ENCODE assay signal across 21 mouse cellular contexts in genomic region chr2:11013154-11013553, GRCm38 (mm10).
A peak's percentile ranks its signal among the peaks of the same experiment; 100 is the strongest.
DNase-seq lines count a peak whose midpoint lies in the region; ATAC-seq and TF ChIP-seq lines count a peak whose summit lies in the region.
"Had no signal": no experiment of that assay in that cellular context is flagged by ENCODE, and none has a peak within 500 bp of the region (broad histone marks: within the 10 kb centered on the region; RNA-seq: fewer than 3 reads in every experiment).

No protein-coding gene starts in this region.

- H3K27ac ChIP-seq in embryonic facial prominence, embryonic 15.5 days (replicated peaks): peak overlapping the region; percentile 45; the same call in 1 of the 2 replicates
- H3K27ac ChIP-seq in embryonic facial prominence, embryonic 10.5 days (replicated peaks): no peak overlapping the region
- H3K27ac ChIP-seq: embryonic facial prominence, embryonic 13.5 days; forebrain, embryonic 10.5 days; hindbrain, embryonic 15.5 days had no signal

- H3K27me3 ChIP-seq in embryonic facial prominence, embryonic 15.5 days: no peaks in the 10 kb centered on the region
- H3K27me3 ChIP-seq in embryonic facial prominence, embryonic 10.5 days (replicated peaks; ENCODE audit: low read depth, poor library complexity, severe bottlenecking): no peaks in the 10 kb centered on the region
- H3K27me3 ChIP-seq in myocyte (ENCODE audit: control insufficient read depth, insufficient read depth, insufficient read length): no peaks in the 10 kb centered on the region
- H3K27me3 ChIP-seq: CH12.LX; embryonic facial prominence, embryonic 13.5 days; heart, embryonic 12.5 days; hindbrain, embryonic 15.5 days had no signal

- H3K9me3 ChIP-seq in embryonic facial prominence, embryonic 15.5 days (replicated peaks): no peaks in the 10 kb centered on the region
- no peaks in the 10 kb centered on the region for H3K9me3 ChIP-seq in embryonic facial prominence, embryonic 10.5 days
- H3K9me3 ChIP-seq: embryonic facial prominence, embryonic 13.5 days; forebrain, embryonic 10.5 days; heart, embryonic 12.5 days; hindbrain, embryonic 15.5 days had no signal

- no peaks in the 10 kb centered on the region for H3K79me2 ChIP-seq in myocyte (ENCODE audit: control insufficient read depth, insufficient read depth)

- 69% methylated on average over 3 of the region's 3 CpGs for WGBS in embryonic facial prominence, embryonic 15.5 days
- 96% methylated on average over 3 of the region's 3 CpGs for WGBS in embryonic facial prominence, embryonic 10.5 days

- H3K36me3 ChIP-seq in embryonic facial prominence, embryonic 15.5 days: no peaks in the 10 kb centered on the region
- no peaks in the 10 kb centered on the region for H3K36me3 ChIP-seq in embryonic facial prominence, embryonic 10.5 days (replicated peaks)
- no peaks in the 10 kb centered on the region for H3K36me3 ChIP-seq in myocyte (ENCODE audit: control insufficient read depth, insufficient read depth)
- H3K36me3 ChIP-seq: embryonic facial prominence, embryonic 13.5 days; forebrain, embryonic 10.5 days; heart, embryonic 12.5 days; hindbrain, embryonic 15.5 days had no signal

- H3K9ac ChIP-seq in embryonic facial prominence, embryonic 15.5 days: no peak overlapping the region
- H3K9ac ChIP-seq: embryonic facial prominence, embryonic 13.5 days; heart, embryonic 12.5 days; hindbrain, embryonic 15.5 days had no signal

- H3K4me1 ChIP-seq in embryonic facial prominence, embryonic 15.5 days: no peaks in the 10 kb centered on the region
- H3K4me1 ChIP-seq in embryonic facial prominence, embryonic 10.5 days: no peaks in the 10 kb centered on the region
- H3K4me1 ChIP-seq: embryonic facial prominence, embryonic 13.5 days; heart, embryonic 12.5 days had no signal

- no peak for ATAC-seq in embryonic facial prominence, embryonic 15.5 days (ENCODE audit: insufficient number of reproducible peaks, low FRiP score, low TSS enrichment, low read depth)
- ATAC-seq: forebrain, embryonic 14.5 days had no signal

- no peak overlapping the region for H3ac ChIP-seq in myocyte (ENCODE audit: control insufficient read depth, insufficient read length)

- no peak overlapping the region for H3K4me3 ChIP-seq in embryonic facial prominence, embryonic 15.5 days (replicated peaks)
- H3K4me3 ChIP-seq in embryonic facial prominence, embryonic 10.5 days: no peak overlapping the region
- H3K4me3 ChIP-seq in myocyte: peak overlapping the region; percentile 18
- H3K4me3 ChIP-seq: embryonic facial prominence, embryonic 13.5 days; erythroblast, embryonic 14.5 days; forebrain, embryonic 10.5 days; heart, embryonic 12.5 days; hindbrain, embryonic 15.5 days had no signal

- DNase-seq in embryonic facial prominence, embryonic 10.5 days (ENCODE audit: low spot score): no peak
- peak; percentile 28 for DNase-seq in right cerebral cortex, adult 18-20 months
- DNase-seq in right cerebral cortex, postnatal 10 days (ENCODE audit: low spot score in 2 of 2): no peak
- DNase-seq in Muller cell, postnatal 12 days (ENCODE audit: inconsistent ontology term): peak; percentile 6
- no peak for DNase-seq in cerebellum, adult 11 months
- DNase-seq: adrenal gland, adult 8-10 months; adrenal gland, postnatal 36 days; cerebellum, adult 11-12 months; cerebellum, adult 9-10 months; cerebellum, postnatal 25 days; gastrocnemius, postnatal 10 days; heart, postnatal 36 days had no signal

- no peak for TF ChIP-seq POLR2A in myocyte (IDR thresholded peaks at IDR 0.05; ENCODE audit: insufficient read length, low read depth)

- H3K4me2 ChIP-seq in embryonic facial prominence, embryonic 15.5 days (replicated peaks): no peak overlapping the region; the same call in 1 of the 2 replicates
- peak overlapping the region; percentile 73 for H3K4me2 ChIP-seq in myocyte (ENCODE audit: low read depth)
- H3K4me2 ChIP-seq: embryonic facial prominence, embryonic 13.5 days; heart, embryonic 12.5 days; hindbrain, embryonic 15.5 days had no signal

TF ChIP-seq in myocyte, 11 proteins besides CTCF, POLR2A, EP300 and RAD21:
- TF ChIP-seq CEBPB (IDR thresholded peaks at IDR 0.05; ENCODE audit: insufficient read depth, poor library complexity, severe bottlenecking) (no peak), TCF12 (IDR thresholded peaks at IDR 0.05; ENCODE audit: insufficient read depth, poor library complexity, severe bottlenecking) (no peak), MAX (IDR thresholded peaks at IDR 0.05; ENCODE audit: low read depth) (no peak), MYOD1 (IDR thresholded peaks at IDR 0.05; ENCODE audit: control insufficient read depth in 1 of 3, insufficient read length in 2 of 3, low read depth in 2 of 3) (no peak), POLR2AphosphoS2 (IDR thresholded peaks at IDR 0.05; ENCODE audit: insufficient read length, low read depth) (no peak), MYOG (IDR thresholded peaks at IDR 0.05; ENCODE audit: control insufficient read depth in 1 of 3, insufficient read depth in 1 of 3, insufficient read length in 2 of 3, low read depth in 2 of 3) (no peak)
TF ChIP-seq in myocyte: peak in this region for 0.

Comparison
In these comparisons a context has a peak if more than half of its experiments do, and no peak if none do; other contexts are left out.
1. DNase-seq: peak in right cerebral cortex, adult 18-20 months (single experiment) and Muller cell, postnatal 12 days (single experiment); none in embryonic facial prominence, embryonic 10.5 days (single experiment), right cerebral cortex, postnatal 10 days (0 of 2) and cerebellum, adult 11 months (single experiment).